Mouse (Mus musculus): ENCODE measurements at regions not wholly inside any gene's neighbourhood (a gene's known extent, or its start where the extent isn't known, plus 50 kb on each side); places are given as distances from the start of the nearest gene placed in this dataset.
A peak's percentile ranks its signal among the peaks of the same experiment; 100 is the strongest.

GRCm38 (mm10) chr15:96521125-96521455 lies 60.4 kb upstream of the Scaf11 start:
- Histone ChIP-seq H3K4me3 (replicated peaks; ENCODE audit: extremely low read depth, low read depth, low read length) (no peak overlapping the region), H3K4me1 (ENCODE audit: control insufficient read depth, insufficient read depth, low read length) (no peaks in the 10 kb centered on the region)
- no peak for TF ChIP-seq CTCF (IDR thresholded peaks at IDR 0.05; ENCODE audit: insufficient read depth, low read length)
- no peak for TF ChIP-seq POLR2A (IDR thresholded peaks at IDR 0.05; ENCODE audit: borderline replicate concordance, extremely low read depth, low read depth, low read length)
- no peak for DNase-seq
- 85% methylated on average over 7 of the region's 7 CpGs for WGBS

- TF ChIP-seq POLR2A (IDR thresholded peaks at IDR 0.05; ENCODE audit: borderline replicate concordance, extremely low read depth, low read depth, low read length): no peak
- TF ChIP-seq CTCF (IDR thresholded peaks at IDR 0.05; ENCODE audit: insufficient read depth, low read length): peak; percentile 74
- WGBS: 71% methylated on average over 18 of the region's 18 CpGs
- Histone ChIP-seq H3K4me3 (replicated peaks; ENCODE audit: extremely low read depth, low read depth, low read length) (no peak overlapping the region), H3K4me1 (ENCODE audit: control insufficient read depth, insufficient read depth, low read length) (no peaks in the 10 kb centered on the region)
- DNase-seq: peak; percentile 61
These were observed 59.9 kb upstream of the Scaf11 start for GRCm38 (mm10) chr15:96520412-96521124.

- no peaks in the 10 kb centered on the region for H3K4me1 ChIP-seq (ENCODE audit: control insufficient read depth, insufficient read depth, low read length)
- no peak overlapping the region for H3K4me3 ChIP-seq (replicated peaks; ENCODE audit: extremely low read depth, low read depth, low read length)
- DNase-seq: no peak
- 52% methylated on average over 10 of the region's 10 CpGs for WGBS
- TF ChIP-seq CTCF (IDR thresholded peaks at IDR 0.05; ENCODE audit: insufficient read depth, low read length): no peak
- TF ChIP-seq POLR2A (IDR thresholded peaks at IDR 0.05; ENCODE audit: borderline replicate concordance, extremely low read depth, low read depth, low read length): no peak
These were observed 57.5 kb upstream of the Scaf11 start for GRCm38 (mm10) chr15:96518156-96518555.

GRCm38 (mm10) chr15:96515620-96516019 lies 55.0 kb upstream of the Scaf11 start:
- TF ChIP-seq CTCF (IDR thresholded peaks at IDR 0.05; ENCODE audit: insufficient read depth, low read length): no peak
- TF ChIP-seq POLR2A (IDR thresholded peaks at IDR 0.05; ENCODE audit: borderline replicate concordance, extremely low read depth, low read depth, low read length): no peak
- H3K4me3 ChIP-seq (replicated peaks; ENCODE audit: extremely low read depth, low read depth, low read length): no peak overlapping the region
- 47% methylated on average over 2 of the region's 2 CpGs for WGBS
- H3K4me1 ChIP-seq (ENCODE audit: control insufficient read depth, insufficient read depth, low read length): no peaks in the 10 kb centered on the region
- no peak for DNase-seq

GRCm38 (mm10) chr15:96512636-96513035 lies 52.0 kb upstream of the Scaf11 start:
- TF ChIP-seq POLR2A (IDR thresholded peaks at IDR 0.05; ENCODE audit: borderline replicate concordance, extremely low read depth, low read depth, low read length): no peak
- no peak for TF ChIP-seq CTCF (IDR thresholded peaks at IDR 0.05; ENCODE audit: insufficient read depth, low read length)
- 29% methylated on average over 1 of the region's 1 CpGs for WGBS
- H3K4me3 ChIP-seq (replicated peaks; ENCODE audit: extremely low read depth, low read depth, low read length): no peak overlapping the region
- no peaks in the 10 kb centered on the region for H3K4me1 ChIP-seq (ENCODE audit: control insufficient read depth, insufficient read depth, low read length)
- no peak for DNase-seq

All from lung, adult 2 months (tissue).